Mouse (Mus musculus): ENCODE results near the gene Ormdl2.

GRCm38 (mm10) chr10:128839434-128839833 lies 18.0 kb upstream of the Ormdl2 start:
- TF ChIP-seq CTCF (IDR thresholded peaks at IDR 0.05; ENCODE audit: extremely low read depth, insufficient read depth, low read length) (no peak), POLR2A (IDR thresholded peaks at IDR 0.05; ENCODE audit: extremely low read depth, insufficient read depth, low read length) (no peak)
